Mouse (Mus musculus) heart, adult 18-20 months (tissue): ENCODE measurements at regions not wholly inside any gene's neighbourhood (a gene's known extent, or its start where the extent isn't known, plus 50 kb on each side); places are given as distances from the start of the nearest gene placed in this dataset.

Source experiments
- DNase-seq, 2 experiments: peaks; one replicate each; pipeline ENCODE4 v3.0.0; 2021 to 2022; ENCODE audit warnings: mixed read lengths in 1 of 2

DNA sequence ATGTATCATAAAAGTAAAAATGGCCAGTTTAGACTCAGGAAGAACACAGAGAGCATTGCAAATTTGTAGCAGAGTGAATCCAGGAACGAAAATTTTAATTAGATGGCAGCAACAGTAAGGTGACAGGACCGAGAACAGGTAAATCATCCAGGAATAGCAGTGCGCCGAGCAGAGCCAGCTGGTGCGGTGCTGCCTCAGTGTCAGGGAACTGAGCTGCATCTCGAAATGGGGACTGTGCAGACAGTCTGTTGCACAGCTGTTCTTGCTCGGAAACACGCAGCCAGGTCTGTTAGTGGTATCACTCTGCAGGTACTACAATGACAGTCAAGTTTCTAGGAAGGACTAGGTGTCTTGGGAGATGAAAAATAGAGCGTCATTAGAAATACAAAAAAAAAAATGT lies 490.8 kb downstream of the Prkd1 start:
- DNase-seq, result no peak

GRCm38 (mm10) chr12:50187332-50187731 lies 461.6 kb downstream of the Prkd1 start:
- no peak for DNase-seq

GRCm38 (mm10) chr12:50190892-50191539 lies 457.9 kb downstream of the Prkd1 start:
- DNase-seq, result no peak

- no peak for DNase-seq
Observed at GRCm38 (mm10) chr12:50191733-50192612, 456.9 kb downstream of the Prkd1 start.

DNA sequence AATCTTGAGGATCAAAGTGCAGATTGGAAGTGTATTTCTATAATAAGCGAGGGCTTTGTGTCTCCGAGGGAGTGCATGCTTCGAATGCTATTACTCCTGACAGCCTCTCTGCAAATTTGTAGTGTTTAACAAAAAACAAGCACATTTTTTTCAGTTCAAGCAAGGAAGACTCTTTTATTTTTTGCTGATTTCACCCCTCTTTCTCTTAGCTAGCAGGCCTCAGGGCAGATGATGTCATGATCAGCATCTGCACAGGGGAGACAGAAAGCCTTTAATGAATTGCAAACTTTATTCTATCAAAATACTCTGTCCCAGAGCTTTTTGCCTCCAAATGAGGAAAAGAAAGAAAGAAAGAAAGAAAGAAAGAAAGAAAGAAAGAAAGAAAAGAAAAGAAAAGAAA lies 455.4 kb downstream of the Prkd1 start:
- DNase-seq, result no peak

DNA sequence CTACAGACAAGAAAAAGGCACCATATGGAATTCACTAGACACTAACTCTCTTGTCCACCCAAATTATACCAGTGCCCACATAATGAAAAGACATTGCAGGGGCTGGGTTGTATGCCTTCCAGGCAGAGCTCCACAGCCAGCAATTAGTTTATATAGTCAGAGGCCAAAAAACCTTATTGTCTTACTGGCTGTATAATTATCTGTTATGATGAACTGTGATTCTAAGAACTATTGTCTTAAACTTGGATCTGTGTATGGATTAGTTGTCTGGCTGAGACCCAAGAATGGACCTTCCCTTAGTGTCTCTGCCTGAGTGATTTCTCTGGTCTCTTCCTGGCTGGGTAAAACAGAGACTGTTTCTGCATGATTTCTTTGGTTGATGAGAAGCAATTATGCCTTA lies 454.2 kb downstream of the Prkd1 start:
- DNase-seq, result no peak

DNA sequence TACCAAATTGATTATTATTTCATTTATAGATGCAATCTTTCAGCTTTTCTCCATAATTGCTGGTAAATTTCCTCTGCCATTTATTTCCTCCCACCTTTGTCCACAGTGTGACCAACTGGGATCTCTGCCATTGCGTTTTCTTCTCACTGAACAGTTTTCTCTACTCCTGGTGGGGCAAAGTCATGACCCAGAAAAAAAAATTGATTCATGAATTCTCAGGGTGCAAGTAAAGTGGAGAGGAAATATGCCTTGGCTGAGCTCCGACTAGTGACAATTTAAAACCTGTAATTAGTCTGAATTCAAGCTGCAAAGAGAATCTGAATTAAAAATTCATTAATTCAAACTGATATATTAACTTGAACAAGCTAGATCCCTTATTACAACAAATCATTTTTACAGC lies 452.6 kb downstream of the Prkd1 start:
- no peak for DNase-seq

DNA sequence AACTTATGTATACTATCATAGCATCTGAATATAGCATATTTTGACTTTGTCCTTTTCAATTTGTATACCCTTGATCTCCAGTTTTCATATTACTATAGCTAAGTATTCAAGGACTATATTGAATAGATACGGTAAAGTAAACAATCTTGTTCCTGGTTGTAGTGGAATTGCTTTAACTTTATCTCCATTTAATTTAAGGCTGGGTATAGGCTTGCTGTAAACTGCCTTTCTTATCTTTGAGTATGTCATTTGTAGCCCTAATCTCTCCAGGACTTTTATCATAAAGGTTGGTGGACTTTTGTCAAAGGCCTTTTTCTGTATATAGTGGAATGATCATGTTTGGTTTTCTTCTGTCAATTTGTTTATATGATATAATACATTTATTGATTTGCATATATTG lies 407.8 kb downstream of the Prkd1 start:
- no peak for DNase-seq

GRCm38 (mm10) chr12:50258901-50259300 lies 390.0 kb downstream of the Prkd1 start:
- no peak for DNase-seq

- no peak for DNase-seq
Observed at GRCm38 (mm10) chr12:50261072-50261471, 387.8 kb downstream of the Prkd1 start.

DNA sequence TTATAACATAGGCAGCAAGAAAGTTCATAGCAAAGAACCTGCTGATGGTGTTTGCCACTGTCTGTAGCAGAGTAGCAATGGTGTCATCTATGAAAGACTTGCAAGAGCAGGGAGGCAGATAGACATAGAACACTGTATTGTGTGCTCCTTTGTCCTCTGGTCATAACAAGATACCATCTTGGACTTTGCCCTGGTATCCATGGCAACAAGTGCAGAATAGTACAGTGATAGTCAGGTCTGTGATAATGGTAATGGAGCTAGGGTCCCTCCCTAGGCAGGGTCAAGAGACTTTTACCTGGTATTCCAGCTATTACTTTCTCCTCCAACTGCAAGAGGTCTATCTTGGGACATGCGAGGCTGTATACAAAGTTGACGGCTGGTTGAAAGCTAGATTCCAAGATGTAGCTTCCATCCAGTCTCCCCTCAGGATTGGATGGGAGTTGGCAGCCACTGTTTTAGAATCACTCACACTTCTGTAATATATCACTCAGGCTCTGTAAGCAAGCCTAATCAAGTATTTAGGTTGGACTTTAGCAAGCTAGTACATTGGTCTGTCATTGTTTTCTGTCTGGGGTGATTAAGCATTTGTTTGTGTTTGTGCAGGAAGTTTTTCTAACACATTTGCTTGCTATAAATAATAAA lies 375.5 kb downstream of the Prkd1 start:
- no peak for DNase-seq

GRCm38 (mm10) chr12:50281615-50282014 lies 367.3 kb downstream of the Prkd1 start:
- DNase-seq, result no peak
